Mouse (Mus musculus) midbrain, embryonic 16.5 days (tissue): ENCODE measurements at regions not wholly inside any gene's neighbourhood (a gene's known extent, or its start where the extent isn't known, plus 50 kb on each side); places are given as distances from the start of the nearest gene placed in this dataset.
"Not testable (repeated sequence)": the region's sequence is repeated elsewhere in the genome, so short reads cannot be mapped to it uniquely, and the experiment has no call there.

Experiments used
- ATAC-seq: fragments of 200-750 bp; cut with Nextera tagmentation; 2 replicates; pipeline ENCODE4 v1.8.0; 2017; ENCODE audit warnings: moderate TSS enrichment
- H3K27ac ChIP-seq: fragments of 300-500 bp; sonication (generic); 2 replicates; pipeline ENCODE4 v1.5.1; 2014; ENCODE audit warnings: mild to moderate bottlenecking, low read length, mixed read lengths
- H3K27me3 ChIP-seq: fragments of 300-500 bp; sonication (generic); 2 replicates; pipeline ENCODE4 v1.6.1; 2014; ENCODE audit warnings: low read depth, low read length, mixed read lengths; ENCODE audit not compliant: control insufficient read depth, insufficient read depth
- H3K36me3 ChIP-seq: fragments of 300-500 bp; sonication (generic); 2 replicates; pipeline ENCODE4 v1.6.1; 2014; ENCODE audit warnings: mild to moderate bottlenecking, low read length, moderate library complexity, mixed read lengths; ENCODE audit not compliant: control insufficient read depth, insufficient read depth
- H3K4me1 ChIP-seq: fragments of 300-500 bp; sonication (generic); 2 replicates; pipeline ENCODE4 v1.6.1; 2014; ENCODE audit warnings: mild to moderate bottlenecking, low read length, mixed read lengths; ENCODE audit not compliant: control insufficient read depth, insufficient read depth
- H3K4me2 ChIP-seq: fragments of 300-500 bp; sonication (generic); 2 replicates; pipeline ENCODE4 v1.6.1; 2014; ENCODE audit warnings: mild to moderate bottlenecking, low read length, mixed read lengths
- H3K4me3 ChIP-seq: fragments of 300-500 bp; sonication (generic); 2 replicates; pipeline ENCODE4 v1.5.1; 2014; ENCODE audit warnings: low read depth, mild to moderate bottlenecking, low read length, moderate library complexity, mixed read lengths
- H3K9ac ChIP-seq: fragments of 300-500 bp; sonication (generic); 2 replicates; pipeline ENCODE4 v1.6.1; 2014; ENCODE audit warnings: low read depth, low read length, mixed read lengths
- H3K9me3 ChIP-seq: fragments of 300-500 bp; sonication (generic); replicated peaks from 2 replicates; pipeline ENCODE4 v1.6.1; 2014; ENCODE audit warnings: mild to moderate bottlenecking, low read length, mixed read lengths; ENCODE audit not compliant: control insufficient read depth, poor library complexity, severe bottlenecking
- WGBS: fragments of 180-500 bp; shearing (Covaris S2); extraction: QIAGEN DNeasy Blood & Tissue Kit; methylation state at CpG from one replicate; pipeline ENCODE4 v1.1.7; 2014; 5-methylcytosine and 5-hydroxymethylcytosine counted together

GRCm38 (mm10) chr3:120342747-120343377, 558.6 kb upstream of the Ptbp2 start:
- H3K27ac ChIP-seq: no peak overlapping the region
- no peak for ATAC-seq

GRCm38 (mm10) chr3:120341882-120342281, 557.6 kb upstream of the Ptbp2 start:
- no peak for ATAC-seq
- Histone ChIP-seq H3K9ac (no peak overlapping the region), H3K36me3 (no peaks in the 10 kb centered on the region), H3K9me3 (no peaks in the 10 kb centered on the region), H3K4me3 (no peak overlapping the region), H3K4me1 (peaks cover 2% of the 10 kb centered on the region; the same call in 1 of the 2 replicates), H3K4me2 (no peak overlapping the region), H3K27me3 (no peaks in the 10 kb centered on the region), H3K27ac (no peak overlapping the region)
- WGBS: 58% methylated on average over 2 of the region's 2 CpGs

More at GRCm38 (mm10) chr3:120342747-120343377, 558.6 kb upstream of the Ptbp2 start:
- 35% methylated on average over 4 of the region's 4 CpGs for WGBS
- Histone ChIP-seq H3K4me1 (peaks cover 2% of the 10 kb centered on the region; the same call in 1 of the 2 replicates), H3K36me3 (no peaks in the 10 kb centered on the region), H3K4me2 (no peak overlapping the region), H3K9me3 (no peaks in the 10 kb centered on the region), H3K4me3 (no peak overlapping the region), H3K9ac (no peak overlapping the region), H3K27me3 (no peaks in the 10 kb centered on the region)

- H3K27ac ChIP-seq: no peak overlapping the region
- no peaks in the 10 kb centered on the region for H3K4me1 ChIP-seq
- no peak for ATAC-seq
- H3K36me3 ChIP-seq: no peaks in the 10 kb centered on the region
- no peaks in the 10 kb centered on the region for H3K27me3 ChIP-seq
- H3K4me3 ChIP-seq: no peak overlapping the region
- 61% methylated on average over 7 of the region's 7 CpGs for WGBS
- H3K9me3 ChIP-seq: no peaks in the 10 kb centered on the region
- H3K4me2 ChIP-seq: no peak overlapping the region
- H3K9ac ChIP-seq: no peak overlapping the region
Observed at GRCm38 (mm10) chr3:120335843-120336585, 551.7 kb upstream of the Ptbp2 start.

- H3K4me2 ChIP-seq, H3K27ac ChIP-seq, H3K36me3 ChIP-seq, H3K4me1 ChIP-seq, H3K27me3 ChIP-seq, ATAC-seq, H3K9me3 ChIP-seq, H3K9ac ChIP-seq, H3K4me3 ChIP-seq: not testable (repeated sequence)
- WGBS: 95% methylated on average over 3 of the region's 3 CpGs
Observed at GRCm38 (mm10) chr3:120307042-120307441, 522.8 kb upstream of the Ptbp2 start.

GRCm38 (mm10) chr3:120305608-120306007, 521.3 kb upstream of the Ptbp2 start:
- H3K27me3 ChIP-seq: no peaks in the 10 kb centered on the region
- H3K4me3 ChIP-seq: no peak overlapping the region
- no peak overlapping the region for H3K9ac ChIP-seq
- no peak overlapping the region for H3K27ac ChIP-seq
- no peaks in the 10 kb centered on the region for H3K36me3 ChIP-seq
- no peaks in the 10 kb centered on the region for H3K9me3 ChIP-seq
- H3K4me1 ChIP-seq: no peaks in the 10 kb centered on the region; the same call in 1 of the 2 replicates
- H3K4me2 ChIP-seq: no peak overlapping the region
- WGBS: 46% methylated on average over 8 of the region's 8 CpGs
- ATAC-seq: no peak
